Mouse (Mus musculus) forebrain, embryonic 16.5 days (tissue): ENCODE results near the gene Chpf2. TPM values are rescaled to one million over a fixed set of nuclear protein-coding genes. Genes with fewer than 3 reads are reported as not detected.
"Not testable (repeated sequence)": the region's sequence is repeated elsewhere in the genome, so short reads cannot be mapped to it uniquely, and the experiment has no call there.

Experiments
- ATAC-seq: fragments of 200-750 bp; cut with Nextera tagmentation; 2 replicates; pipeline ENCODE4 v1.8.0; 2017; ENCODE audit warnings: mild to moderate bottlenecking, moderate library complexity
- H3K27ac ChIP-seq: fragments of 300-500 bp; sonication (generic); 2 replicates; pipeline ENCODE4 v1.5.1; 2014; ENCODE audit warnings: low read length, control low read depth
- H3K27me3 ChIP-seq: fragments of 300-500 bp; sonication (generic); replicated peaks from 2 replicates; pipeline ENCODE4 v1.6.1; 2014; ENCODE audit warnings: low read length; ENCODE audit not compliant: control insufficient read depth, insufficient read depth
- H3K36me3 ChIP-seq: fragments of 300-500 bp; sonication (generic); 2 replicates; pipeline ENCODE4 v1.6.1; 2014; ENCODE audit not compliant: control insufficient read depth, insufficient read depth
- H3K4me1 ChIP-seq: fragments of 300-500 bp; sonication (generic); replicated peaks from 2 replicates; pipeline ENCODE4 v1.6.1; 2014; ENCODE audit warnings: low read length; ENCODE audit not compliant: control insufficient read depth, insufficient read depth
- H3K4me2 ChIP-seq: fragments of 300-500 bp; sonication (generic); 2 replicates; pipeline ENCODE4 v1.6.1; 2014; ENCODE audit warnings: mild to moderate bottlenecking, low read length, control low read depth
- H3K4me3 ChIP-seq: fragments of 300-500 bp; sonication (generic); replicated peaks from 2 replicates; pipeline ENCODE4 v1.5.1; 2014; ENCODE audit warnings: mild to moderate bottlenecking, low read length, control low read depth
- H3K9ac ChIP-seq: fragments of 300-500 bp; sonication (generic); replicated peaks from 2 replicates; pipeline ENCODE4 v1.6.1; 2014; ENCODE audit warnings: low read depth, low read length, control low read depth
- H3K9me3 ChIP-seq: fragments of 300-500 bp; sonication (generic); 2 replicates; pipeline ENCODE4 v1.6.1; 2016; ENCODE audit warnings: low read length; ENCODE audit not compliant: control insufficient read depth
- WGBS: fragments of 180-500 bp; shearing (Covaris S2); extraction: QIAGEN DNeasy Blood & Tissue Kit; methylation state at CpG from one replicate; pipeline ENCODE4 v1.1.7; 2014; 5-methylcytosine and 5-hydroxymethylcytosine counted together
- polyA plus RNA-seq: library from polyadenylated mRNA; unstranded; fragments of >200 nt; fragmentation: Nextera tagmentation; extraction: Ambion mirVana; gene quantifications from 2 replicates; pipeline ENCODE4 v1.2.1, GENCODE M21; 2015

Gene Chpf2
- polyA plus RNA-seq, 1 experiment from 2014 or later = 20.5 TPM

GRCm38 (mm10) chr5:24553621-24554244, 32.8 kb upstream of the Chpf2 start:
- H3K27ac ChIP-seq = no peak overlapping the region
- no peak overlapping the region for H3K4me3 ChIP-seq
- H3K4me1 ChIP-seq = peaks cover 14% of the 10 kb centered on the region
- H3K4me2 ChIP-seq = no peak overlapping the region
- H3K27me3 ChIP-seq = no peaks in the 10 kb centered on the region
- H3K9ac ChIP-seq = no peak overlapping the region
- ATAC-seq = no peak
- no peaks in the 10 kb centered on the region for H3K36me3 ChIP-seq
- WGBS = 85% methylated on average over 5 of the region's 5 CpGs
- H3K9me3 ChIP-seq = no peaks in the 10 kb centered on the region

GRCm38 (mm10) chr5:24555335-24555734, 31.2 kb upstream of the Chpf2 start:
- H3K27ac ChIP-seq, H3K36me3 ChIP-seq, H3K27me3 ChIP-seq, ATAC-seq, H3K4me2 ChIP-seq, H3K9me3 ChIP-seq, H3K4me3 ChIP-seq, H3K9ac ChIP-seq: not testable (repeated sequence)
- peaks cover 13% of the 10 kb centered on the region for H3K4me1 ChIP-seq
- WGBS = 98% methylated on average over 7 of the region's 7 CpGs

- Histone ChIP-seq H3K27ac (no peak within 1 kb of the TSS), H3K9me3 (no peaks in the 10 kb centered on the region), H3K27me3 (no peaks in the 10 kb centered on the region), H3K4me3 (no peak within 1 kb of the TSS), H3K9ac (no peak within 1 kb of the TSS), H3K4me2 (no peak within 1 kb of the TSS), H3K4me1 (no peaks in the 10 kb centered on the region), H3K36me3 (no peaks in the 10 kb centered on the region)
- ATAC-seq = no peak
- 71% methylated on average over 2 of the region's 2 CpGs for WGBS
These were observed 29.8 kb upstream of the Chpf2 start, which contains the start of gene 4931409K22Rik for GRCm38 (mm10) chr5:24556709-24557108. Gene 4931409K22Rik (minus strand): TSS chr5:24556809.

GRCm38 (mm10) chr5:24575948-24576347, 10.6 kb upstream of the Chpf2 start:
- ATAC-seq = no peak
- Histone ChIP-seq H3K9me3 (no peaks in the 10 kb centered on the region), H3K4me2 (peak overlapping the region; percentile 97), H3K27ac (no peak overlapping the region), H3K36me3 (peaks cover 21% of the 10 kb centered on the region), H3K4me3 (no peak overlapping the region), H3K9ac (no peak overlapping the region), H3K4me1 (peaks cover 14% of the 10 kb centered on the region), H3K27me3 (no peaks in the 10 kb centered on the region)
- 76% methylated on average over 1 of the region's 1 CpGs for whole genome bisulfite sequencing

GRCm38 (mm10) chr5:24576801-24577182, 9.7 kb upstream of the Chpf2 start:
- Histone ChIP-seq H3K27ac (peak overlapping the region; percentile 65; the same call in 1 of the 2 replicates), H3K4me1 (peaks cover 14% of the 10 kb centered on the region), H3K9ac (peak overlapping the region; percentile 72), H3K27me3 (no peaks in the 10 kb centered on the region), H3K9me3 (no peaks in the 10 kb centered on the region), H3K4me3 (peak overlapping the region; percentile 79), H3K36me3 (peaks cover 13% of the 10 kb centered on the region), H3K4me2 (peak overlapping the region; percentile 97)
- under 1% methylated on average over 32 of the region's 32 CpGs for WGBS
- peak; percentile 16 for ATAC-seq

- H3K27me3 ChIP-seq = no peaks in the 10 kb centered on the region
- peaks cover 13% of the 10 kb centered on the region; the same call in 1 of the 2 replicates for H3K36me3 ChIP-seq
- ATAC-seq = peak; percentile 97
- peak within 1 kb of the TSS; percentile 97 for H3K4me2 ChIP-seq
- peak within 1 kb of the TSS; percentile 72 for H3K9ac ChIP-seq
- H3K27ac ChIP-seq = peak within 1 kb of the TSS; percentile 71; the same call in 1 of the 2 replicates
- under 1% methylated on average over 48 of the region's 48 CpGs for WGBS
- no peaks in the 10 kb centered on the region for H3K9me3 ChIP-seq
- peaks cover 14% of the 10 kb centered on the region for H3K4me1 ChIP-seq
- H3K4me3 ChIP-seq = peak within 1 kb of the TSS; percentile 79
These were observed 9.2 kb upstream of the Chpf2 start, which contains the start of gene Abcf2 for GRCm38 (mm10) chr5:24577183-24577929. Gene Abcf2 (minus strand): TSS chr5:24577467.

GRCm38 (mm10) chr5:24578109-24578963, 8.2 kb upstream of the Chpf2 start:
- H3K27me3 ChIP-seq = no peaks in the 10 kb centered on the region
- peak overlapping the region; percentile 45; the same call in 1 of the 2 replicates for H3K9ac ChIP-seq
- peaks cover 14% of the 10 kb centered on the region for H3K4me1 ChIP-seq
- H3K4me3 ChIP-seq = peak overlapping the region; percentile 49
- 0 out of 2 replicates have a peak, but pooled peaks cover 9% of the 10 kb centered on the region for H3K36me3 ChIP-seq
- peak overlapping the region; percentile 75 for H3K4me2 ChIP-seq
- no peak overlapping the region for H3K27ac ChIP-seq
- H3K9me3 ChIP-seq = no peaks in the 10 kb centered on the region
- 71% methylated on average over 6 of the region's 6 CpGs for WGBS
- ATAC-seq = no peak

- no peaks in the 10 kb centered on the region for H3K9me3 ChIP-seq
- peaks cover 2% of the 10 kb centered on the region; the same call in 1 of the 2 replicates for H3K36me3 ChIP-seq
- peaks cover 19% of the 10 kb centered on the region for H3K4me1 ChIP-seq
- ATAC-seq = peak; percentile 35
- no peaks in the 10 kb centered on the region for H3K27me3 ChIP-seq
- 9% methylated on average over 8 of the region's 8 CpGs for WGBS
- peak overlapping the region; percentile 7 for H3K27ac ChIP-seq
- H3K4me2 ChIP-seq = peak overlapping the region; percentile 72
- peak overlapping the region; percentile 73 for H3K4me3 ChIP-seq
- H3K9ac ChIP-seq = peak overlapping the region; percentile 86
These were observed 435 bp upstream of the Chpf2 start for GRCm38 (mm10) chr5:24586106-24586505.

GRCm38 (mm10) chr5:24587200-24587577, 648 bp downstream of the Chpf2 start:
- Histone ChIP-seq H3K9ac (peak overlapping the region; percentile 86), H3K9me3 (no peaks in the 10 kb centered on the region), H3K4me1 (peaks cover 26% of the 10 kb centered on the region), H3K4me3 (peak overlapping the region; percentile 73), H3K27ac (0 out of 2 replicates have a peak overlapping the region, but pooled peaks have one; percentile 75), H3K4me2 (peak overlapping the region; percentile 72), H3K27me3 (no peaks in the 10 kb centered on the region), H3K36me3 (peaks cover 5% of the 10 kb centered on the region)
- 25% methylated on average over 4 of the region's 4 CpGs for WGBS
- no peak for ATAC-seq
